Mouse (Mus musculus): ENCODE measurements at regions not wholly inside any gene's neighbourhood (a gene's known extent, or its start where the extent isn't known, plus 50 kb on each side); places are given as distances from the start of the nearest gene placed in this dataset.

DNA sequence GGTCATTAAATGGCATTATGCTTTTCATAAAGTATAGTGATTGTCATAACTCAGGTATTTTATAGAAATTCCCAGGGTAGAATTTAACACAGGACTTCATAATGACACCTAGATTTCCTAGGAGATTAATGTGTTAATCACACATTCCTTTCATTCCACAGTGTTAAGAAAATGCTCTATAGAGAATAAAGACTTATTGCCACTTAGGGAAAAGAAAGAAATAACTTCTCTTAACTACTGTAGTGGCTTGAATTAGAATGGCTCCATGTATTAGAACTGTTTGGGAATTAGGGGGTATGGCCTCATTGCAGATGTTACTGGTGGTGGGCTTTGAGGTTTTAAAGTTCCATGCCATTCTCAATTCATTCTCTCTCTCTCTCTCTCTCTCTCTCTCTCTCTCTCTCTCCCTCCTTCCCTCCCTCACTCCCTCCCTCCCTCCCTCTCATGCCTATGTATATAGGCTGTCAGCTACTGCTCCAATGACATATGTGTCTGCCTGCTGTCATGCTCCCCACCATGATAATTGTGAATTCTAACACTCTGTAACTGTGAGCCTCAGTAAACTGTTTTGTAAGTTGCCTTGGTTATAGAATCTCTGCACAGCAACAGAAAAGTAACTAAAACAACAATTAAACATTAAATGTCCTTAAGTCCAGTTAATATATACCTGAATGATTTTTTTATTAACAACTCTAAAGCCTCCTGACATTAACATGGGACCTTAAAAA, 425.1 kb upstream of the Depdc1a start:
- no peak for DNase-seq (ENCODE audit: low spot score in 2 of 2)

GRCm38 (mm10) chr3:159056960-159057525, 438.2 kb upstream of the Depdc1a start:
- DNase-seq (ENCODE audit: low spot score in 2 of 2) = no peak

DNA sequence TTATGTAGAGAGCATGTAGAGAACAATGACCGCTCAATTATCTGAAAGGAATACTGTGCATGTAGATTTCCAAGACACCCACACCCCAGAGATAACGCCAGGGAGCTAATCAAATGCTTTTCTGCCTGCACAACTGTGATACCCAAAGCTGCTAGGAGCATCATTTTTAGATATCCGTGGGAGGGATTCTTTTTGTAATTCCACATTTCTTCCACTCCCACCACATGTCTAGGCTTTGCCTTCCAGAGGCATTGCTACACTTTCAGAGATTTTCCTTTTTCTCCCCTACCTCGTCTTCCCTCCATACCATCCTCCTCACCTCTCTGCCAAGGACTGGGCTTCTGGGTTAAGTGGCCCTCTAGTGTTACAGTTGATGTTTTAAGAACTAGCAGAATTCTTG, 460.4 kb upstream of the Depdc1a start:
- DNase-seq (ENCODE audit: low spot score in 2 of 2) = peak; percentile 55 to 62

GRCm38 (mm10) chr3:159031581-159031980, 463.7 kb upstream of the Depdc1a start:
- DNase-seq (ENCODE audit: low spot score in 2 of 2) = peak; percentile 26 to 35

DNA sequence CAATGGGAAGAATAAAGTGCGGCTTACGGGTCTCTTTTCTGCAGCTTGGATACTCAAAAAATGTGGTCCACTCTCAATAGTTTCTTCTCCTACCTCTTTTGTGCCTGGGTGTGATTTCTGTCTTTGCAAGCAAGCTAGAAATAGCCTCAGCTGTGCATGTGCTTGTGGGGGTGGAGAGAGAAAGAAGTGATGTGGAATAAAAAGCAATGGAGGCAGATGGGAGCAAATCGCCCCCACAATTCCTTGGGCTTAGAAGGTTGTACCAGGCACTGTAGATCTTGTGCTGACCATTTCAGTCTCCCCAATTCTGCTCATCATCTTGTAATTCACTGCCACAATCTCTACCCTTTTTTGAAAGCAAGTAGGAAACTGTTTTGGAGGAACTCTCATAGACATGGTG, 464.6 kb upstream of the Depdc1a start:
- DNase-seq (ENCODE audit: low spot score in 2 of 2) = peak; percentile 70 to 83

- no peak for DNase-seq (ENCODE audit: low spot score in 2 of 2)
Measured at GRCm38 (mm10) chr3:159029951-159030350, 465.3 kb upstream of the Depdc1a start.

DNA sequence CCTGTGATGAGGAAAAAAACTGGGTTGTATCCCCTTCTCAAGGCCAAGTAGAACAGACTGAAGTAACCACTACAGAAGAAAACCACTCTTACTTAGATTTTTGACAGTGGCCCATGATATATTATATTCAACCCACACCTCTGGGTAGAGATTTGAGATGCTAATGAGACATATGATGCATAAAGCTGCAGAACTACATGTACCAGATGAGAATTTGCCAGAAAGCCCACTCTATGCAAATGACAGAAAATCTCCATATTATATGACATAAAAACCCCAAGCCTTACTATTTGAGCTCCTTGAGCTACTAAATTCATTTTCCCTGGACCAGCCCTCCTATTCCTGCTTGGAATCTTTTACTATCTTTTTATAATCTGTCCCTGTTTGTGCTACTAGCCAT, 458.4 kb upstream of the Lrrc7 start:
- DNase-seq (ENCODE audit: low spot score in 2 of 2) = peak; percentile 20 to 25

DNA sequence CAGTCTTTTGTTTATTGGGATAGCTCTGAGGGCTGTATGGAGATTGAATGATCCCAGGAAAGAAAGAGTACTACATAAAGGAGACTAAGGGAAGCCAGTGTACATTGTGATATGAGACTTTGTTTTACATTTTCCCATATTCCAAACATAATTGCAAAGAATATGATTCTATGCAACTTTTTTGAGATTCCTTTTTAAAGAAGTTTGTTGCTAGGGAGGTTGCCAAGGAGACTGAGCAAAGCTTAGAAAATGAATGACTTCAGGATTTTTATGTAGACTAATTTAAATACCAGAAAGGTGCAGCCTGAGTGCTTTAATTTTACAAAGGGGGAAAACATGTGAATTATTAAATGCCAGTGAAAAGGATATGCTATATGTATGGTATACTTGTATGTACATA, 455.2 kb upstream of the Lrrc7 start:
- DNase-seq (ENCODE audit: low spot score in 2 of 2) = no peak

DNA sequence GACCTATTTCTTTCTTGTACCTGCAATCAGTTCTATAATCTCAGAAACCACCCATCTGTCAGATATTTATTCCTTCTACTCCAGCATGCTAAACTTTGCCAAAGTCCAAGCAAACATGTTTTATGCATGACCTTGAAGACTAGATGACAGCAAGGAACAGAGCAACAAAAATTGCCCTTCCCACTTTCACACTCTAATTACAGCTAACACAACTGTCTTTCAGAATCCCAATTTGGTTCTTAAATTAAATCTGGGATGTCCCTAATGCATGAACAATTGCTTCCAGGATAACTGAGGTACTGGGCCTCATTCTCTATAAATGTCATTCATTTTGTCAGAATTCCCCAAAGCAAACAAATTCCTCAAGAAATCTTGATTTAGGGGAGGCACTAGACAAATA, 454.4 kb upstream of the Lrrc7 start:
- no peak for DNase-seq (ENCODE audit: low spot score in 2 of 2)

DNA sequence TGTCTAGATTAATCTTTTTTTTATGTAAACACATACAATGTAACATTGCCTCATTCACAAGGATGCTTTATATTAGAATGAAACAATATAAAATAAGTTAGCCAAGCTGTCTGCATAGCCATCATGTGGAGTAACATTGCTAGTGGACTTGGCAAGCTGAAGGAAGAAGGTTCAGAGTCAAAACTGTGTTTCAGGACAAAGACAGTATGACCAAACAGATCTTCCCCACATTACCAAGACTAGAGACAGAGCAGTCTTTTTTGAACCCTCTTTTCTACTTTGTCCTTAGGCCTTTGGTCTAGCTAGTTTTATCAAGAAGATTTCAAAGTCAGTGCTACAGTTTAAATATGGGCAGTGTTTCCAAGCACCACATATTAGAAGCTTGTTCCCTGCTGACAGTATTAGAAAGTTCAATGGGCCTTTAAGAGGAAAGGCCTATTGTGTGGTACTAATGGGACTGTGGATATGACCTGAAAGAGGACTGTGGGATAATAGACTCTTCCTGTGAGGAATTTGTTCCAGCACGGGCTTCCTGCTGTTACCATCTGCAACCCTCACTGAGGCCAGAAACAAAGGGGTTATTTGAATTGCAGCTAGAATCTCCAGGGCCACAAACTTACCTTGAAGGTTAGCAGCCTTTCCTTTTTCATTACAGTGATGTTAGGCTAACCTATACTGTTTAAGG, 449.1 kb upstream of the Lrrc7 start:
- DNase-seq (ENCODE audit: low spot score in 2 of 2) = no peak

DNA sequence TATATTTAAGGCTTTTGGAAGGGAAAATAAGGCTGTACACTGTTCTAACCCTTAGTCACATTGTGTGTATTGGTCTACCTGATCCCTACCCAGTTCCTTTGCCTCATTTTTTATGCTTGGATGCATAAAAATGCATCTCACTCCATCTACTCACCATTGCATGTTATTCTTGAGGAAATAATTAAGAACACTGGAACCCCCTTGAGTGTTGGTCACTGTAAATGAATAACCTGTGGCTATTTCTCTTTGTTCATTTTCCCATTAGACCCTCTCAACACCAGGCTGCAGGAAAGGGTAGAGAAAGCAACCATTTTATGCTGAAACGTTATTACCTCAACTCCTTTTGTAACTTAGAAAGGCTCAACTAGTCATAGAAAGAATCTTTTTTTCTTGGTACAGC, 442.0 kb upstream of the Lrrc7 start:
- DNase-seq (ENCODE audit: low spot score in 2 of 2) = no peak

DNA sequence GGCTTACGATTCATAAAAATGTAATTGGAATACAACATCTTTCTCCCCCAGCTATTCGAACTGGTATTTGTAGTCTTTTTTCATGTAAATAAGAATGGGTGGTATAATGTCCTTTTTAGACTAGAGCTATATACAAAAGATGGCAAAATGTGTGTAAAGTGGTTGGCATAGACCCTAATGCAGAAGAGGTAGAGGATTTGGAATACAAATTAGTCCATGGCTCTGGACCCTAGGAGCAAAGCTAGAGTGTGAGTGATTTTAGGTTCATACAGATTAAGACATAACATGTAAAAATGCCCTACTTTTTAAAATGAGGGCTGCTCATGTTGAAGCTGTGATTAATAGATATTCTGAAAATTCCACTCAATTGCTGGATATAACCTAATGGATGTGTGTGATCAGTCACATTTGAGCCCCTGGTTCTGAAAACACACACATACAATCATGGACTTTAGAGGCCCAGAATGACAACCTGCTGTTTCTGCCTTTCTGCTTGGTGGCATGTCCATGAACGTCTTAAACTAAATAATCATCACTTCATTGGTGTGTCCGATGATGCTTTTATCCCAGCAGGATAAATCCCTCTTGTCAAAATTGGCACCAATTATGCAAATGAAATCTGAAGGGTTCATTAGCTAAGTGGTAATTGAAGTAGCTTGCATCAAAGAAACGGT, 423.6 kb upstream of the Lrrc7 start:
- DNase-seq (ENCODE audit: low spot score in 2 of 2) = no peak

DNA sequence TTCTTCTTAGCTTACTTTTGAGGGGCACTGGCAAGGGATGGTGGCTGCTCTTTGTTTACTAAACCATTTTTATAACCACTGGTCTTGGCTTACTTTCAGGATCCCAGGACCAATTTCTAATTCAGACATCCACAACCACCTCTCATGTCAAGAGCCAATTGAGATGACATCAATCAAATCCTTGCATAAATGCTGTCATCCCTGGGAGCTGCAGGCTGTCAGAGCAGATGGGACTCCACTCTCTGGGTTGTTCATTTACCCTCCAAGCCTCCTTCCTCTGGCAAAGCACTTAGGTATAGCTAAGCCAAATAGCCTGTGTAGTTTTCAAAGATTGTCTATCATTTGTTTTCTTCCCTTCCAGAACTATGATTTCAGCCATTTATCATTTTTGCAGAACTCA, 385.0 kb upstream of the Lrrc7 start:
- no peak for DNase-seq (ENCODE audit: low spot score in 2 of 2)

- no peak for DNase-seq (ENCODE audit: low spot score in 2 of 2)
Measured at GRCm38 (mm10) chr3:158905104-158905503, 343.1 kb upstream of the Lrrc7 start.

GRCm38 (mm10) chr3:158899458-158899857, 337.4 kb upstream of the Lrrc7 start:
- no peak for DNase-seq (ENCODE audit: low spot score in 2 of 2)

GRCm38 (mm10) chr3:158886732-158887386, 324.8 kb upstream of the Lrrc7 start:
- no peak for DNase-seq (ENCODE audit: low spot score in 2 of 2)

- DNase-seq (ENCODE audit: low spot score in 2 of 2) = peak in 1 of 2 experiments; percentile 19
Measured at GRCm38 (mm10) chr3:158886301-158886711, 324.3 kb upstream of the Lrrc7 start.
